Mouse (Mus musculus) stomach, postnatal 0 days (tissue): ENCODE measurements around the gene Oard1. TPM values are rescaled to one million over a fixed set of nuclear protein-coding genes. Genes with fewer than 3 reads are reported as not detected.

ENCODE experiments used
- ATAC-seq: fragments of 200-750 bp; cut with Nextera tagmentation; 2 replicates; pipeline ENCODE4 v1.8.0; 2017; ENCODE audit not compliant: low FRiP score, low TSS enrichment
- DNase-seq: peaks from one replicate; pipeline ENCODE4 v3.0.0-alpha.2; 2016; ENCODE audit warnings: low spot score
- H3K27ac ChIP-seq: fragments of 300-500 bp; sonication (generic); replicated peaks from 2 replicates; pipeline ENCODE4 v1.5.1; 2014; ENCODE audit warnings: mild to moderate bottlenecking, control low read depth
- H3K27me3 ChIP-seq: fragments of 300-500 bp; sonication (generic); 2 replicates; pipeline ENCODE4 v1.6.1; 2014; ENCODE audit warnings: low read length; ENCODE audit not compliant: control insufficient read depth, insufficient read depth
- H3K36me3 ChIP-seq: fragments of 300-500 bp; sonication (generic); 2 replicates; pipeline ENCODE4 v1.6.1; 2014; ENCODE audit warnings: low read length, mixed read lengths; ENCODE audit not compliant: control insufficient read depth, insufficient read depth
- H3K4me1 ChIP-seq: fragments of 300-500 bp; sonication (generic); replicated peaks from 2 replicates; pipeline ENCODE4 v1.6.1; 2014; ENCODE audit warnings: antibody characterized with exemption; ENCODE audit not compliant: control insufficient read depth, insufficient read depth
- H3K4me2 ChIP-seq: fragments of 300-500 bp; sonication (generic); replicated peaks from 2 replicates; pipeline ENCODE4 v1.6.1; 2014; ENCODE audit warnings: low read depth, mild to moderate bottlenecking, control low read depth, moderate library complexity
- H3K4me3 ChIP-seq: fragments of 300-500 bp; sonication (generic); 2 replicates; pipeline ENCODE4 v1.5.1; 2014; ENCODE audit warnings: low read depth, low read length, control low read depth
- H3K9ac ChIP-seq: fragments of 300-500 bp; sonication (generic); 2 replicates; pipeline ENCODE4 v1.6.1; 2014; ENCODE audit warnings: mild to moderate bottlenecking, low read length, control low read depth, mixed read lengths
- H3K9me3 ChIP-seq: fragments of 300-500 bp; sonication (generic); 2 replicates; pipeline ENCODE4 v1.6.1; 2016; ENCODE audit warnings: low read length; ENCODE audit not compliant: control insufficient read depth
- CTCF ChIP-seq: IDR thresholded peaks from 2 replicates; pipeline ENCODE4 v1.5.1; 2016; ENCODE audit warnings: antibody characterized with exemption, low read depth, mild to moderate bottlenecking, moderate library complexity
- EP300 ChIP-seq: optimal IDR thresholded peaks from 2 replicates; pipeline ENCODE3; 2016; ENCODE audit warnings: antibody characterized with exemption
- WGBS: fragments of 180-500 bp; shearing (Covaris S2); extraction: QIAGEN DNeasy Blood & Tissue Kit; methylation state at CpG from one replicate; pipeline ENCODE4 v1.1.7; 2014; 5-methylcytosine and 5-hydroxymethylcytosine counted together
- polyA plus RNA-seq: library from polyadenylated mRNA; unstranded; fragments of >200 nt; fragmentation: Nextera tagmentation; extraction: Ambion mirVana; gene quantifications from 2 replicates; pipeline ENCODE4 v1.2.1, GENCODE M21; 2015

The Oard1 gene
- polyA plus RNA-seq, 1 experiment from 2014 or later, result 42.3 TPM

GRCm38 (mm10) chr17:48418781-48419180 lies 9.0 kb downstream of the Oard1 start:
- Histone ChIP-seq H3K4me3 (no peak overlapping the region), H3K9ac (no peak overlapping the region), H3K27me3 (no peaks in the 10 kb centered on the region), H3K9me3 (no peaks in the 10 kb centered on the region), H3K27ac (peak overlapping the region; percentile 53; the same call in 1 of the 2 replicates), H3K4me1 (no peaks in the 10 kb centered on the region), H3K36me3 (peaks cover 7% of the 10 kb centered on the region), H3K4me2 (no peak overlapping the region)
- TF ChIP-seq CTCF, result no peak
- no peak for TF ChIP-seq EP300
- ATAC-seq, result no peak
- no peak for DNase-seq
- WGBS, result 73% methylated on average over 1 of the region's 1 CpGs

GRCm38 (mm10) chr17:48419571-48419970 lies 9.8 kb downstream of the Oard1 start:
- no peak for DNase-seq
- no peak overlapping the region for H3K27ac ChIP-seq
- H3K4me1 ChIP-seq, result no peaks in the 10 kb centered on the region
- 61% methylated on average over 2 of the region's 2 CpGs for WGBS
- no peak for TF ChIP-seq EP300
- TF ChIP-seq CTCF, result no peak
- no peak overlapping the region for H3K4me3 ChIP-seq
- ATAC-seq, result no peak
- H3K4me2 ChIP-seq, result no peak overlapping the region
- no peaks in the 10 kb centered on the region for H3K27me3 ChIP-seq
- H3K36me3 ChIP-seq, result peaks cover 7% of the 10 kb centered on the region
- H3K9ac ChIP-seq, result no peak overlapping the region
- H3K9me3 ChIP-seq, result no peaks in the 10 kb centered on the region

- Histone ChIP-seq H3K27me3 (no peaks in the 10 kb centered on the region), H3K9ac (no peak overlapping the region), H3K4me3 (no peak overlapping the region), H3K4me1 (no peaks in the 10 kb centered on the region; the same call in none of the 2 replicates), H3K9me3 (no peaks in the 10 kb centered on the region), H3K4me2 (no peak overlapping the region), H3K27ac (no peak overlapping the region), H3K36me3 (no peaks in the 10 kb centered on the region)
- no peak for DNase-seq
- ATAC-seq, result no peak
- TF ChIP-seq EP300, result no peak
- no peak for TF ChIP-seq CTCF
- WGBS, result 76% methylated on average over 9 of the region's 9 CpGs
Observed at GRCm38 (mm10) chr17:48424237-48424636, 14.4 kb downstream of the Oard1 start.

GRCm38 (mm10) chr17:48425823-48426612 lies 16.2 kb downstream of the Oard1 start:
- Histone ChIP-seq H3K27me3 (no peaks in the 10 kb centered on the region), H3K4me3 (no peak overlapping the region), H3K4me1 (no peaks in the 10 kb centered on the region; the same call in none of the 2 replicates), H3K36me3 (no peaks in the 10 kb centered on the region), H3K27ac (peak overlapping the region; percentile 78), H3K4me2 (no peak overlapping the region), H3K9ac (no peak overlapping the region), H3K9me3 (no peaks in the 10 kb centered on the region)
- whole genome bisulfite sequencing, result 20% methylated on average over 9 of the region's 9 CpGs
- TF ChIP-seq EP300 (no peak), CTCF (no peak)
- ATAC-seq, result peak; percentile 70
- peak; percentile 64 for DNase-seq

DNA sequence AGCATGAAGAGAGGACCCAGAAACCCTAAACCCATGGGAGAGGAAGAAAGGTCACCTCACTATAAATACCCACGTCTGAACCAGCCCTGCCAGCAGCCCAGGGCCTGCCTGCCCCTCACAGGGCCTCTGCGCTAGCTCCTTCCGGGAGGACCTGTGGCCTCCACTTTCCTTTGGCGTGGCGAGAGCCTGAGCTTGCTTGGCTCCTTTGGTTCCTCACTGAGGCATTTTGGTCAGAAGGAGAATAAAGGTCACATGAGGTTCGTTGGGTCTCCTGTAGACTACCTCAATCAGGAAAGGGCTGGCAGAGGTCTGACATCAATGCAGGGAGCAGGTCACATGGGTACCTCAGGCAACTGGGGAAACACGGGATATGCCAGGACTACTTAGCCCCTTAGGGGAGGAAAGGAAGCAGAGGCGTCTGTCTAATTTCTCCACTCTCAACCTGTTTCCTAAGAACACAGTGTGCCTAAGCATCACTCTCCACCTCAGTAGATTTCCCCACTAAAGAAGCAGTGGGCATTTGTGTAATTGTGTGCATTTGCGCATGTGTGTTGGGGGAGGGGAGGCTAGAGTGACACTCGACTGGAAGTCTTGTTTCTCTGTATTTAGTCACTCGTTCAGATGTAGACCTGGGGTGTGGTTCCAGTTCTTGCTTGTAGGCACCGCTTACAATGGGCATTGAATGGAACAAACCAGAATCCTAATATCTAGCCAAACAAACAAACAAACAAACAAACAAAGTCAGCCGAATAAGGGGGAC lies 17.4 kb downstream of the Oard1 start:
- TF ChIP-seq CTCF (no peak), EP300 (no peak)
- Histone ChIP-seq H3K9ac (no peak overlapping the region), H3K4me3 (no peak overlapping the region), H3K27ac (peak overlapping the region; percentile 63), H3K4me2 (no peak overlapping the region), H3K36me3 (no peaks in the 10 kb centered on the region), H3K4me1 (peaks cover 3% of the 10 kb centered on the region), H3K9me3 (no peaks in the 10 kb centered on the region), H3K27me3 (no peaks in the 10 kb centered on the region)
- ATAC-seq (peak; percentile 38; the same call in 1 of the 2 replicates), DNase-seq (peak; percentile 60)
- 52% methylated on average over 13 of the region's 13 CpGs for WGBS
